Mouse (Mus musculus) small intestine, adult 2 months (tissue): Measurements from ENCODE around the gene Tubgcp3.

ENCODE experiments used
- CTCF ChIP-seq: fragments of 200-500 bp; IDR thresholded peaks from 2 replicates; pipeline ENCODE4 v1.5.1; 2012; ENCODE audit warnings: low read depth, mild to moderate bottlenecking, control low read depth, inconsistent platforms, low read length, moderate library complexity, mixed read lengths; ENCODE audit not compliant: insufficient replicate concordance, insufficient read length; ENCODE audit errors: extremely low read depth
- POLR2A ChIP-seq: fragments of 200-500 bp; IDR thresholded peaks from 2 replicates; pipeline ENCODE4 v1.6.1; 2012; ENCODE audit warnings: low read depth, mild to moderate bottlenecking, control low read depth, inconsistent platforms, low read length, moderate library complexity

DNA sequence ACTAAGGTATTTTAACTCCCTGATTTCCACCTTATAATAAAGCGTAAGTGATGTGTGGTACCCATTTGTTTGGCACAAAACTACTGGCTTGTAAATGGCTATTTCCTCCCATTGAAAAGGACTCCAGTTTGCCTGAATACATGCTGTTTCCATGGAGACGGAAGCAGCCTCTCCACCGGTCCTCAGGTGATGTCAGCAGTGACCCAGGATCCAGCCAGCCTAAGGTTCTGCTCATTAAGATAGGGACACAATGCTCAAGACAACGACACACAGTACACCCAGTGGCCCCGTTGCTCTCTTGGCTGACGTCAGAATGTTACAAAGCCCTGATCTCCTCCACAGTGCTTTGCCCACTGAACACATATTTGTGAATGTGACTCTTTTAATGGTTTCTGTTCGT is 16.8 kb upstream of the Tubgcp3 start:
- TF ChIP-seq POLR2A: no peak
- no peak for TF ChIP-seq CTCF
